Mouse (Mus musculus): ENCODE data around the gene Dtx4. TPM values are rescaled to one million over a fixed set of nuclear protein-coding genes. Genes with fewer than 3 reads are reported as not detected.
A peak's percentile ranks its signal among the peaks of the same experiment; 100 is the strongest.

Dtx4 gene
- polyA plus RNA-seq, 1 experiment from 2014 or later: 16.1 TPM

DNA sequence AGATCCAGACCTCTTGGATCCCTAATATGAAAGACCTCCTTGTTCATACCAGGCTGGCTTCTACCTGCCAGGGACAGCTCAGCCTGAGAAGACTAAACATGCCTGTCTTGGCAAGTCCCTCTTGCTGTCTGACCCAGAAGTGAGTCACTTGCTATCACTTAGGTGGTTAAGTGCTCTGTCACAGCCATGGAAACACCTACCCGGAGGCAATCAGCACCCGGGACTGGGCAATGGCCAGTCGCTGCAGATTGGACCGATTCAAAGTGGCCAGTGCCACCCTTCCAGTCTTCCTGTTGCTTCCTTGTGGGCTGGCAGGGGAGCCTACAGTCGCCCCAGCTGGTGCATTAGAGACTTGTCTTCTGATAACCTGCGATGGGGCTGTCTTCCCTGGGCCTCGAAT, 9.6 kb downstream of the Dtx4 start:
- Histone ChIP-seq H3K36me3 (peaks cover 22% of the 10 kb centered on the region), H3K4me1 (peaks cover 44% of the 10 kb centered on the region), H3K9me3 (no peaks in the 10 kb centered on the region), H3K27me3 (no peaks in the 10 kb centered on the region), H3K9ac (no peak overlapping the region), H3K4me3 (no peak overlapping the region), H3K27ac (no peak overlapping the region), H3K4me2 (no peak overlapping the region)
- ATAC-seq (ENCODE audit: borderline replicate concordance, extremely low read depth, low FRiP score, low TSS enrichment): no peak
- whole genome bisulfite sequencing: 89% methylated on average over 7 of the region's 7 CpGs

- Histone ChIP-seq H3K4me3 (no peak overlapping the region), H3K9me3 (no peaks in the 10 kb centered on the region), H3K36me3 (peaks cover 22% of the 10 kb centered on the region), H3K27me3 (no peaks in the 10 kb centered on the region), H3K9ac (no peak overlapping the region; the same call in 1 of the 2 replicates), H3K27ac (peak overlapping the region; percentile 95), H3K4me2 (no peak overlapping the region), H3K4me1 (peaks cover 55% of the 10 kb centered on the region)
- WGBS: 71% methylated on average over 11 of the region's 11 CpGs
- ATAC-seq (ENCODE audit: borderline replicate concordance, extremely low read depth, low FRiP score, low TSS enrichment): no peak
These were observed 11.3 kb downstream of the Dtx4 start for GRCm38 (mm10) chr19:12489675-12490570.

GRCm38 (mm10) chr19:12488969-12489674, 12.1 kb downstream of the Dtx4 start:
- no peak overlapping the region for H3K9ac ChIP-seq
- peaks cover 56% of the 10 kb centered on the region for H3K4me1 ChIP-seq
- no peak for ATAC-seq (ENCODE audit: borderline replicate concordance, extremely low read depth, low FRiP score, low TSS enrichment)

GRCm38 (mm10) chr19:12488205-12488966, 12.9 kb downstream of the Dtx4 start:
- H3K9ac ChIP-seq: no peak overlapping the region
- H3K27ac ChIP-seq: peak overlapping the region; percentile 95

More at GRCm38 (mm10) chr19:12488969-12489674, 12.1 kb downstream of the Dtx4 start:
- Histone ChIP-seq H3K4me3 (no peak overlapping the region), H3K27me3 (no peaks in the 10 kb centered on the region), H3K27ac (peak overlapping the region; percentile 95), H3K9me3 (no peaks in the 10 kb centered on the region), H3K4me2 (no peak overlapping the region), H3K36me3 (peaks cover 23% of the 10 kb centered on the region)
- WGBS: 35% methylated on average over 8 of the region's 8 CpGs

GRCm38 (mm10) chr19:12487511-12488204, 13.6 kb downstream of the Dtx4 start:
- H3K36me3 ChIP-seq: peaks cover 32% of the 10 kb centered on the region
- peak overlapping the region; percentile 95 for H3K27ac ChIP-seq
- no peak overlapping the region for H3K4me3 ChIP-seq
- no peaks in the 10 kb centered on the region for H3K9me3 ChIP-seq
- no peak for ATAC-seq (ENCODE audit: borderline replicate concordance, extremely low read depth, low FRiP score, low TSS enrichment)
- no peak overlapping the region for H3K4me2 ChIP-seq
- peaks cover 59% of the 10 kb centered on the region for H3K4me1 ChIP-seq
- WGBS: 68% methylated on average over 12 of the region's 12 CpGs
- H3K27me3 ChIP-seq: no peaks in the 10 kb centered on the region
- H3K9ac ChIP-seq: no peak overlapping the region

More at GRCm38 (mm10) chr19:12488205-12488966, 12.9 kb downstream of the Dtx4 start:
- Histone ChIP-seq H3K36me3 (peaks cover 30% of the 10 kb centered on the region), H3K27me3 (no peaks in the 10 kb centered on the region), H3K4me1 (peaks cover 59% of the 10 kb centered on the region), H3K4me3 (no peak overlapping the region), H3K9me3 (no peaks in the 10 kb centered on the region), H3K4me2 (peak overlapping the region; percentile 16; the same call in 1 of the 2 replicates)
- WGBS: 28% methylated on average over 9 of the region's 9 CpGs
- ATAC-seq (ENCODE audit: borderline replicate concordance, extremely low read depth, low FRiP score, low TSS enrichment): peak; percentile 72

DNA sequence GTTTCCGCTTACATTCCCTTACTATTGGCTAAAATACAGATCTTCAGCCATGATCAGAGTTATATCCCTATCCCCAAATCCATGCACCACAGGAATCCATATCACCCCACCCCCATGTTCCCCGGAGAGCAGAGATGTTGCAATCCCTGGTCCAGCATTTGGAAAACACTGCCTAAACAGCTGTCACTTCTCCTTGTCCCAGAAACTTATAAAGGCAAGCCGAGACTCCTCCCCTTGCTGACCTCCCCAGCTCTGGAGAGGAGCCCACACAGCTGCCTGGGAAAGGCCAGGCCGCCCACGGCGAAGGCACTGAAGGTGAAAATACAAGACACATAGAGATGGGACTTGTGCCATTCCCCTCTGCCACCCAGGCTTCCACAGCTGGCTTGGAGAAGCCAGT, 14.4 kb downstream of the Dtx4 start:
- Histone ChIP-seq H3K4me1 (peaks cover 59% of the 10 kb centered on the region), H3K9ac (no peak overlapping the region), H3K27ac (peak overlapping the region; percentile 95), H3K4me2 (no peak overlapping the region), H3K9me3 (no peaks in the 10 kb centered on the region), H3K4me3 (no peak overlapping the region), H3K36me3 (peaks cover 33% of the 10 kb centered on the region), H3K27me3 (no peaks in the 10 kb centered on the region)
- peak; percentile 88 for ATAC-seq (ENCODE audit: borderline replicate concordance, extremely low read depth, low FRiP score, low TSS enrichment)
- 54% methylated on average over 6 of the region's 6 CpGs for WGBS

DNA sequence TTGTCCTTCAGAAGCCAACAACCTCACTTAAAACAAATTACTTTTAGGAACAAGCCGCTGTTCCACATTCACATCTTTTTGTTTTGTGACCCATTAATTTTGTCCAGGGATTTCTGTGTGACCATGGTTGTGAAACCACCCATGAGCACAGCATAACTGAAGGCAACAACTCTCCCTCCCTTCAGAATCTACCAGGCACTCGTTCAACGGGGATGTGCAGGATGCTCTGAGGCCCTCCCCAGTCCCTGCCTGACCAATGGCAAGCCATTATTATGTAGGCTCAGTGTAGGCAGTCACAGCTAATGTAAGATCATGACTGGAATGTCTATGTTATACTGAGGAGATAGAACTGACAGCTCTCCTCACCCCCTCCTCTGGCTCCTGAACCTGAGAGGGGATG, 15.6 kb downstream of the Dtx4 start:
- H3K27ac ChIP-seq: no peak overlapping the region
- ATAC-seq (ENCODE audit: borderline replicate concordance, extremely low read depth, low FRiP score, low TSS enrichment): no peak
- H3K9ac ChIP-seq: no peak overlapping the region
- 62% methylated on average over 3 of the region's 3 CpGs for WGBS
- peaks cover 31% of the 10 kb centered on the region; the same call in 1 of the 2 replicates for H3K36me3 ChIP-seq
- no peaks in the 10 kb centered on the region for H3K27me3 ChIP-seq
- H3K9me3 ChIP-seq: no peaks in the 10 kb centered on the region
- peaks cover 59% of the 10 kb centered on the region for H3K4me1 ChIP-seq
- no peak overlapping the region for H3K4me2 ChIP-seq
- H3K4me3 ChIP-seq: no peak overlapping the region

DNA sequence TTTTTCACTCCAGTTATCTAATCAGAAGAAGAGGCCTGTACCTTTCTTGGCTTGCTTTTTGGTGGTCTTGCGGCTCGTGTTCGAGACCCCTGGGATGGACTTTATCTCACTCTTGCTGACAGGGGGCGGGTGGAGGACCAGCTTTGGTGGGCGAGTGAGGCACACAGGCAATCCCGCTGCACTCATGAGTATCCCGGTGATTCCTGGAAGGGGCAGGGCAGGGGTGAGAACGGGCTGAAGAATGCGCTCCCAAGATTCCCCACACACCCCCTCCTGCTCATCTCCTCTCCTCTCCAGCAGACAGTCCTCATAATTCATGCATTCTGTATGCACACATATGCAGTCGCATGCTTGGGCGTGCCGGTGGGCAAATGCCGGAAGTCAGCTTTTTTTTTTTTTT, 16.0 kb downstream of the Dtx4 start:
- Histone ChIP-seq H3K27me3 (no peaks in the 10 kb centered on the region), H3K4me2 (no peak overlapping the region), H3K9me3 (no peaks in the 10 kb centered on the region), H3K9ac (no peak overlapping the region), H3K4me1 (peaks cover 59% of the 10 kb centered on the region), H3K4me3 (no peak overlapping the region), H3K27ac (no peak overlapping the region), H3K36me3 (peaks cover 28% of the 10 kb centered on the region; the same call in 1 of the 2 replicates)
- 69% methylated on average over 13 of the region's 13 CpGs for WGBS
- ATAC-seq (ENCODE audit: borderline replicate concordance, extremely low read depth, low FRiP score, low TSS enrichment): no peak

- Histone ChIP-seq H3K36me3 (peaks cover 35% of the 10 kb centered on the region), H3K4me2 (no peak overlapping the region), H3K27ac (peak overlapping the region; percentile 70), H3K9ac (no peak overlapping the region), H3K9me3 (no peaks in the 10 kb centered on the region), H3K4me3 (no peak overlapping the region), H3K27me3 (no peaks in the 10 kb centered on the region), H3K4me1 (peaks cover 50% of the 10 kb centered on the region)
- 61% methylated on average over 4 of the region's 4 CpGs for WGBS
- ATAC-seq (ENCODE audit: borderline replicate concordance, extremely low read depth, low FRiP score, low TSS enrichment): no peak
These were observed 17.0 kb downstream of the Dtx4 start for GRCm38 (mm10) chr19:12484210-12484609.

DNA sequence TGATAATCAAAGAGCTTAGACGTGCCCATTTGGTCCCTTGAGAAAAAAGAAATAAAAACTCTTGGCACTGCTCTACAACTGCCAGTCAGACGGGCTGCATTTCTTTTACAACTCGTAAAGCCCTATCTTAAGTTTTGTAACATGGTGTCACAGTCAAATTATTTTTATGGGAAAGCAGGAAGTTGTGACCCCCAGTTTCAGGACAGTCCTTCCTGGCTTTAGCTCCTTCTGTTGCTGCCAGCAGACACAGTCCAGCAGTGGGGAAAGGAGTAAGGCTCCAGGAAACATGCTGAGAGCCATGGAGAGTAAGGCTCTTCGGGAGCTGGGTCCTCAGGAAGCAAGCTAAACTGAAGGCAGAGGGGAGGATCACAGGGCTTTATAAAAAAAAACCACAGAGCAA, 17.5 kb downstream of the Dtx4 start:
- H3K36me3 ChIP-seq: peaks cover 39% of the 10 kb centered on the region
- no peak for ATAC-seq (ENCODE audit: borderline replicate concordance, extremely low read depth, low FRiP score, low TSS enrichment)
- no peak overlapping the region for H3K9ac ChIP-seq
- WGBS: 40% methylated on average over 4 of the region's 4 CpGs
- H3K4me3 ChIP-seq: no peak overlapping the region
- H3K27me3 ChIP-seq: no peaks in the 10 kb centered on the region
- H3K27ac ChIP-seq: peak overlapping the region; percentile 70
- H3K4me1 ChIP-seq: peaks cover 46% of the 10 kb centered on the region
- H3K9me3 ChIP-seq: no peaks in the 10 kb centered on the region
- H3K4me2 ChIP-seq: no peak overlapping the region

- no peaks in the 10 kb centered on the region for H3K27me3 ChIP-seq
- no peak overlapping the region for H3K27ac ChIP-seq
- no peak overlapping the region for H3K4me2 ChIP-seq
- ATAC-seq (ENCODE audit: borderline replicate concordance, extremely low read depth, low FRiP score, low TSS enrichment): no peak
- no peaks in the 10 kb centered on the region for H3K9me3 ChIP-seq
- H3K4me3 ChIP-seq: no peak overlapping the region
- peaks cover 37% of the 10 kb centered on the region for H3K4me1 ChIP-seq
- H3K36me3 ChIP-seq: peaks cover 42% of the 10 kb centered on the region
- H3K9ac ChIP-seq: no peak overlapping the region
- WGBS: 88% methylated on average over 6 of the region's 6 CpGs
These were observed 22.9 kb downstream of the Dtx4 start for GRCm38 (mm10) chr19:12478369-12478768.
